In the genomic region with DNA sequence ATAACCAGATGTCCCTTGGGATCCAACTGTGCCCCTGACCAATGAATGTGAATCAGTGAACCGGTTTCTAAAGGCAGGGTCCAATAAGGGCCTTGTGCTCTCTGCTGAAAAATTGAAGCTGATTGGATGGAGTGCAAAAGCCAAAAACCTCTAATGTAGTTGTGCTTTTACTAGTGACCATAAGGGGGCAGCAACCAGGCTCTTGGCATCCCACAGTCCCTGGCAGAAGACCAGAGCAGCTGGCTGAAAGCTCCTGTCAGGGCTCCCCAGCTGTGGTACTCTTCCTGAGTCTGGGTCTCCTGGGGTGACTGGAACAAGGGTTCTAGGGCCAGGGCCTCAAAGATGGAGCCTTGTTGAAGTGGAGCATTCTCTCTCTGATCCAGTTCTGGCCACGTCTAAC, we compare ENCODE assay signal across 8 mouse cellular contexts. TPM values are rescaled to one million over a fixed set of nuclear protein-coding genes. Genes with fewer than 3 reads are reported as not detected.
DNase-seq lines count a peak whose midpoint lies in the region; ATAC-seq lines count a peak whose summit lies in the region.

No protein-coding gene starts in this region.

- 0 out of 2 replicates have a peak overlapping the region, but pooled peaks have one; percentile 1 for H3K4me3 ChIP-seq in hindbrain, embryonic 13.5 days

- peaks cover 29% of the 10 kb centered on the region for H3K4me1 ChIP-seq in hindbrain, embryonic 13.5 days (replicated peaks)

- no peak overlapping the region for H3K9ac ChIP-seq in hindbrain, embryonic 13.5 days

- H3K4me2 ChIP-seq in hindbrain, embryonic 13.5 days: no peak overlapping the region

- peak overlapping the region; percentile 72 for H3K27ac ChIP-seq in hindbrain, embryonic 13.5 days

- H3K27me3 ChIP-seq in hindbrain, embryonic 13.5 days: no peaks in the 10 kb centered on the region

- no peak for ATAC-seq in hindbrain, embryonic 13.5 days (ENCODE audit: low FRiP score)

- WGBS in hindbrain, embryonic 13.5 days: 35% methylated on average over 2 of the region's 2 CpGs

- DNase-seq in Muller cell, postnatal 12 days (ENCODE audit: inconsistent ontology term): peak; percentile 78
- DNase-seq in cerebellum, adult 9-11 months: peak; percentile 69
- peak; percentile 67 to 70 for DNase-seq in frontal cortex, postnatal 10 days (ENCODE audit: low spot score in 2 of 2)
- DNase-seq in layer of hippocampus, postnatal 14 days (ENCODE audit: low spot score in 2 of 2): peak; percentile 80 to 83
- peak; percentile 85 for DNase-seq in lung, postnatal 14 days
- DNase-seq in retina, adult 2 months (ENCODE audit: low read depth, low spot score): peak; percentile 55
- peak; percentile 64 to 82 for DNase-seq in urinary bladder, postnatal 36 days (ENCODE audit: low spot score in 2 of 2)

- no peaks in the 10 kb centered on the region for H3K9me3 ChIP-seq in hindbrain, embryonic 13.5 days

- no peaks in the 10 kb centered on the region; the same call in 1 of the 2 replicates for H3K36me3 ChIP-seq in hindbrain, embryonic 13.5 days

RNA-seq across cellular contexts. Expression of a gene that starts 2.8 kb away (rescaled TPM):
- polyA plus RNA-seq in hindbrain, embryonic 13.5 days (2015; fragmentation: Nextera tagmentation; extraction: Ambion mirVana): 142 and 148 TPM in 2 replicates
- total RNA-seq in layer of hippocampus, postnatal 14 days (2021): 10 to 100 TPM; 83.3 to 83.7 TPM

RNA-seq across cellular contexts. Expression of a gene that starts 5.6 kb away (rescaled TPM):
- polyA plus RNA-seq in hindbrain, embryonic 13.5 days (2015; fragmentation: Nextera tagmentation; extraction: Ambion mirVana): 30.8 and 34.4 TPM in 2 replicates
- 10 to 100 TPM; 10.0 to 12.7 TPM for total RNA-seq in layer of hippocampus, postnatal 14 days (2021)

RNA-seq across cellular contexts. Expression of a gene that starts 13.4 kb away (rescaled TPM):
- 7.8 and 8.5 TPM in 2 replicates for polyA plus RNA-seq in hindbrain, embryonic 13.5 days (2015; fragmentation: Nextera tagmentation; extraction: Ambion mirVana)
- 10 to 100 TPM; 72.9 to 75.8 TPM for total RNA-seq in layer of hippocampus, postnatal 14 days (2021)

RNA-seq across cellular contexts. Expression of a gene that starts 21.5 kb away (rescaled TPM):
- polyA plus RNA-seq in hindbrain, embryonic 13.5 days (2015; fragmentation: Nextera tagmentation; extraction: Ambion mirVana): 171 and 173 TPM in 2 replicates
- 10 to 100 TPM; 77.7 to 89.3 TPM for total RNA-seq in layer of hippocampus, postnatal 14 days (2021)

RNA-seq across cellular contexts. Expression of a gene that starts 29.3 kb away (rescaled TPM):
- 0.47 and 0.57 TPM in 2 replicates for polyA plus RNA-seq in hindbrain, embryonic 13.5 days (2015; fragmentation: Nextera tagmentation; extraction: Ambion mirVana)
- total RNA-seq in layer of hippocampus, postnatal 14 days (2021): under 1 TPM; 0.25 to 0.29 TPM
